Mouse (Mus musculus) embryonic facial prominence, embryonic 14.5 days (tissue): Measurements from ENCODE around the gene Socs2. TPM values are rescaled to one million over a fixed set of nuclear protein-coding genes. Genes with fewer than 3 reads are reported as not detected.

Source experiments
- ATAC-seq: fragments of 200-750 bp; cut with Nextera tagmentation; 2 replicates; pipeline ENCODE4 v1.8.0; 2017; ENCODE audit warnings: low read depth, moderate number of reproducible peaks, moderate TSS enrichment
- DNase-seq: peaks from one replicate; pipeline ENCODE4 v3.0.0-alpha.2; 2015; ENCODE audit warnings: low spot score
- H3K27ac ChIP-seq: fragments of 300-500 bp; sonication (generic); replicated peaks from 2 replicates; pipeline ENCODE4 v1.5.1; 2014; ENCODE audit warnings: low read depth, mild to moderate bottlenecking, low read length, moderate library complexity
- H3K27me3 ChIP-seq: fragments of 300-500 bp; sonication (generic); replicated peaks from 2 replicates; pipeline ENCODE4 v1.6.1; 2014; ENCODE audit warnings: low read length; ENCODE audit not compliant: control insufficient read depth, insufficient read depth
- H3K36me3 ChIP-seq: fragments of 300-500 bp; sonication (generic); 2 replicates; pipeline ENCODE4 v1.6.1; 2014; ENCODE audit warnings: low read length, mixed read lengths; ENCODE audit not compliant: control insufficient read depth, insufficient read depth
- H3K4me1 ChIP-seq: fragments of 300-500 bp; sonication (generic); 2 replicates; pipeline ENCODE4 v1.6.1; 2014; ENCODE audit warnings: antibody characterized with exemption, low read length; ENCODE audit not compliant: control insufficient read depth, insufficient read depth
- H3K4me2 ChIP-seq: fragments of 300-500 bp; sonication (generic); 2 replicates; pipeline ENCODE4 v1.6.1; 2014; ENCODE audit warnings: low read depth, mild to moderate bottlenecking, low read length, moderate library complexity, mixed read lengths
- H3K4me3 ChIP-seq: fragments of 300-500 bp; sonication (generic); 2 replicates; pipeline ENCODE4 v1.5.1; 2014; ENCODE audit warnings: low read depth, mild to moderate bottlenecking, low read length
- H3K9ac ChIP-seq: fragments of 300-500 bp; sonication (generic); 2 replicates; pipeline ENCODE4 v1.6.1; 2014; ENCODE audit warnings: low read depth, mild to moderate bottlenecking, low read length, moderate library complexity, mixed read lengths
- H3K9me3 ChIP-seq: fragments of 300-500 bp; sonication (generic); 2 replicates; pipeline ENCODE4 v1.6.1; 2016; ENCODE audit warnings: low read length; ENCODE audit not compliant: control insufficient read depth
- WGBS: fragments of 180-500 bp; shearing (Covaris S2); extraction: QIAGEN DNeasy Blood & Tissue Kit; methylation state at CpG from one replicate; pipeline ENCODE4 v1.1.7; 2014; 5-methylcytosine and 5-hydroxymethylcytosine counted together
- polyA plus RNA-seq: library from polyadenylated mRNA; unstranded; fragments of >200 nt; fragmentation: Nextera tagmentation; extraction: Ambion mirVana; gene quantifications from 2 replicates; pipeline ENCODE4 v1.2.1, GENCODE M21; 2014

Socs2 gene
- polyA plus RNA-seq, 1 experiment from 2014 or later, result 58.2 TPM

DNA sequence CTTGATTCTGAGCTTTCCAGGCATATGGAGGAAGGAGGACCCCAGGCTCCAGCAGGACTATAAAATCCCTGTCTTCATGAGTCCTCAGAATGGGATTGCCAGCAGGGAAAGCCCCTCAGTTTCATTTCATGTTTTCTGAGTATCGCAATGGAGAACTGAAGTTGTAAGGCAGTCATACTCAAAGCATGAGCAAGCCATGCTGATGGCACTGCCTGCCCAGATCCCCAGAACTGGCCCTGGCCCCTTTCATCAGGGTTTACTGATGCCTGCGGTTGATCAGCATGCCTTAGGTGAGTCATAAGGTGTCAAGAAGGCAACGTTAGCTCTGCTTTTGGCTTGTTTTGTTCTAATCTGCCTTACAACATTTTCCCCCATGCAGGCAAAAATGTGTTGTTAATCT, 45.0 kb downstream of the Socs2 start:
- 81% methylated on average over 3 of the region's 3 CpGs for WGBS
- DNase-seq, result no peak
- no peak for ATAC-seq

DNA sequence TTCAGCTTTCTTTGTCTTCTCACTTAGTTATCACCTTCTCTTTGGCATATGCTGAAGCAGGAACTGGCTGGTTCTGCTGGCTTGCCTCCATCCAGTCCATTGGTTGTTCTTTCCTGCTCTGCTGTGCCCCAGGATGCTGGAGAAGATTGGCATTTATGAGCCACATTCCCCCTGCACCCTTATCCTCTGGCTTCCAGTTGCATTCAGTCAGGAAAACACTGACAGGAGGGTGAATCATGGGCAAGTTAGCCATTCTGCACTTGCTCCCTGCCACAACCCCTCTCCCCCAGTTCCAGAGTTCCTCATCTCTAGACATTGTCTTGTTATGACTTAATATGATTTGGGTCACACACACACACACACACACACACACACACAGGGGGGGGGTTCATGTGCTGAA, 47.8 kb downstream of the Socs2 start:
- Histone ChIP-seq H3K4me1 (no peaks in the 10 kb centered on the region), H3K36me3 (no peaks in the 10 kb centered on the region), H3K27ac (no peak overlapping the region), H3K9ac (no peak overlapping the region), H3K9me3 (0 out of 2 replicates have a peak, but pooled peaks cover 2% of the 10 kb centered on the region), H3K4me2 (no peak overlapping the region), H3K4me3 (no peak overlapping the region), H3K27me3 (no peaks in the 10 kb centered on the region)
- ATAC-seq (no peak), DNase-seq (no peak)

More for the DNA sequence above, 45.0 kb downstream of the Socs2 start:
- Histone ChIP-seq H3K27me3 (no peaks in the 10 kb centered on the region), H3K36me3 (no peaks in the 10 kb centered on the region), H3K9me3 (no peaks in the 10 kb centered on the region), H3K4me3 (no peak overlapping the region), H3K9ac (no peak overlapping the region), H3K4me1 (no peaks in the 10 kb centered on the region), H3K27ac (no peak overlapping the region), H3K4me2 (no peak overlapping the region)

DNA sequence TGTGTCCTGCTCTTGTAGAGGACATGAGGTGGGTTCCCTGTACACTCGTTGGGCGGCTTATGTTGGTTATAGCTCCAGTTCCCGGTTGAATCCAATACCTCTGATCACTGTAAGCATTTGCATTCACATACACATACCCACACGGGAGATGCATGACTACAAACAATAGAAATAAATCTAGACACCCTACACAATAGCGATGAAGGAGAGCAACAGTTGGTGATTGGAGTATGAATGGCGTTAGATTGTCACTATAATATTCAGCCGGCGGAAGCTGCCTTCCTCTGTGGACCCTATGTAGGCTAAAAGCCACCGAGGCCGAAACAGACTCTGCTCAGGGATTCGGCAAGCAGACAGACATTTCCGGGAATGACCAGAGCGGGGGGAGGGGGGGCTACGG, 48.8 kb downstream of the Socs2 start:
- Histone ChIP-seq H3K4me1 (no peaks in the 10 kb centered on the region), H3K36me3 (no peaks in the 10 kb centered on the region), H3K9me3 (0 out of 2 replicates have a peak, but pooled peaks cover 3% of the 10 kb centered on the region), H3K9ac (no peak overlapping the region), H3K4me3 (no peak overlapping the region), H3K27ac (no peak overlapping the region), H3K4me2 (no peak overlapping the region), H3K27me3 (no peaks in the 10 kb centered on the region)
- ATAC-seq (no peak), DNase-seq (no peak)
- 91% methylated on average over 14 of the region's 14 CpGs for WGBS

DNA sequence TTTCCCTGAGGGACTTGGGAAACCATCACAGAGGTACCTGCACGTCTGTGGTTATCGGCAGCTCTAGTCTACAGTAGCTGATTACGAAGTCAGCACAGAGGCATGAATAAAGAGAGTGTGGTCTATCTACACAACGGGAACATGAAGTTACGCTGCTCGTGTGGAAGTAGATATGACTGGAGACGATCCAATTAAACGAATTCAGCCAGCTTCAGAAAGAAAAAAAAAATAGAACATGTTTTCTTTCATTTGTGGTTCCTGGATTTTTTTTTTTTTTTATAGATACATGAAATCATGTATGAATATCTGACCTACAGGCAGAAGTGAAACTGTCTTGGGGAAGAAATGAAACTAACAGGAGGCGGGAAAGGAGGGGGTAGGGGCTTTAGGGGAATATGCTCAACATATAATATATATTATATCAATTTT, 49.3 kb downstream of the Socs2 start:
- Histone ChIP-seq H3K4me3 (no peak overlapping the region), H3K9me3 (0 out of 2 replicates have a peak, but pooled peaks cover 3% of the 10 kb centered on the region), H3K27me3 (no peaks in the 10 kb centered on the region), H3K9ac (no peak overlapping the region), H3K36me3 (no peaks in the 10 kb centered on the region), H3K4me1 (no peaks in the 10 kb centered on the region), H3K4me2 (no peak overlapping the region), H3K27ac (no peak overlapping the region)
- DNase-seq, result no peak
- ATAC-seq, result no peak
- WGBS, result 77% methylated on average over 9 of the region's 9 CpGs

DNA sequence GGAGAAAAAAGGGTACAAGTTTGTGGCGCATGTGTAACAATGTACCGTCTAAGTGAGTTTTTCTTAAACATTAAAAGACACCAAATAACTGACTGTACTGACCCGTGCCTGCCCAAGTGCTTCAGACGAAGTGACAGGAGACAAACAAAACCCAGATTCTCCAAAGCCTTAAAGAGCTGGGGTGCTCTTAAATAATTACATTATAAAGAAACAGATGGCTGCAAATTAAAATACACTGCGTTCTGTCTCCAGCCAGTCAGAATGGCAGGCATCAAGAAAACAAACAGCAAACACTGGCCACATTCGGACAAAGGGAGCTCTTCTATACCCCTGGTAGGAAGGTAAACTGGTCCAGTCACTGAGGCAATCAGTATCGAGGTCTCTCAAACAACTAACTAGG, 49.7 kb downstream of the Socs2 start:
- Histone ChIP-seq H3K27ac (no peak overlapping the region), H3K4me2 (no peak overlapping the region), H3K36me3 (no peaks in the 10 kb centered on the region), H3K9ac (no peak overlapping the region), H3K9me3 (0 out of 2 replicates have a peak, but pooled peaks cover 3% of the 10 kb centered on the region), H3K4me3 (no peak overlapping the region), H3K27me3 (no peaks in the 10 kb centered on the region), H3K4me1 (no peaks in the 10 kb centered on the region)
- no peak for ATAC-seq
- DNase-seq, result no peak
- WGBS, result 71% methylated on average over 7 of the region's 7 CpGs

DNA sequence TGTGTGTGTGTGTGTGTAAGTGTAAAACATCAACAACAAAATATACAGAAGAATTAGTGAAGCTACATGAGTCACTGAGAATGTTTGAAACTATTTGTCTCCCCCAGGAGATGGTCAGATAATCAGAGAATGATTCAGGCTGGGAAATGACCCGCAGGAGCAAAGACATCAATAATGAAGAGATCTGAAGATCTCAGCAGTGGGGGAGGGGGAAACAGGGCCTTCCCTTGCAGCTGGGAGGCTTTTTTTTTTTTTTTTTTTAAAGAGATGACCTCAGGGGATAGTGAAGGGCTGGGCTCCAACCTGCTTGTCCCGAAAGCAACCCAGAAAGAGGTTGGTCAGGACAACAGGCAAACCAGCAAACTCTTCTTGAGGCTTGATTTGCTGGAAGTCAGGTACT, 54.7 kb downstream of the Socs2 start:
- ATAC-seq, result no peak
- Histone ChIP-seq H3K4me2 (no peak overlapping the region), H3K4me1 (no peaks in the 10 kb centered on the region), H3K9me3 (0 out of 2 replicates have a peak, but pooled peaks cover 3% of the 10 kb centered on the region), H3K4me3 (no peak overlapping the region), H3K27me3 (no peaks in the 10 kb centered on the region), H3K9ac (no peak overlapping the region), H3K36me3 (no peaks in the 10 kb centered on the region), H3K27ac (no peak overlapping the region)
- WGBS, result 32% methylated on average over 2 of the region's 2 CpGs
- no peak for DNase-seq

DNA sequence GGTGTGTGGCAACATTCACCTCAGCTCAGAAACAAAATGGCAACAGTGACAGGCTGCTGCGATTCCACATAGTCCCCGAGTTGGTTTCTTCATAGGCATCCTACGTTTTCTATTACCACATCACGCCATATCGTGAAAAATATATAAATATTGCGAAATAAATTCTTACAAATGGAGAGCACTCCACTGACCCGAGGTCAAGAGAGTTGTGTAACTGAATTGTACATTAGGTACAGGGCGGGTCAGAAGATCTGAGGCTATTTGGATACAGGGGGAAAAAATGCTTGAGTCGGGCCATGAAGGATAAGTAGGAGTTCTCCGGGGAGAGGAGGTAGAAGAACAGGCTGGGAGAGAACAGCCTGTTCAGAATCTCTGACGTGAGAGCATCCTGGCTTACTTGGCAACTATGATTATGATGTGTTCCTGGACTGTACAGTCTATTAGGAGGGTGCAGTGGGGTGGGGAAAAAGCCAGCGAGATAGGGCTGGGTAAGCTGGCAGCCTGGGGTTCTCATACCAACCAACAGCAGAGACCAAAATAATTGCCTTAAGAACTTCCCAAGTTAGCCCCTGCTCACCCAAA, 55.6 kb downstream of the Socs2 start:
- 0 out of 2 replicates have a peak, but pooled peaks cover 3% of the 10 kb centered on the region for H3K9me3 ChIP-seq
- H3K9ac ChIP-seq, result no peak overlapping the region
- no peak overlapping the region for H3K27ac ChIP-seq
- H3K4me2 ChIP-seq, result no peak overlapping the region
- H3K4me3 ChIP-seq, result no peak overlapping the region
- no peaks in the 10 kb centered on the region for H3K4me1 ChIP-seq
- DNase-seq (no peak), ATAC-seq (no peak)
- no peaks in the 10 kb centered on the region for H3K27me3 ChIP-seq
- H3K36me3 ChIP-seq, result no peaks in the 10 kb centered on the region
- WGBS, result 89% methylated on average over 12 of the region's 12 CpGs

DNA sequence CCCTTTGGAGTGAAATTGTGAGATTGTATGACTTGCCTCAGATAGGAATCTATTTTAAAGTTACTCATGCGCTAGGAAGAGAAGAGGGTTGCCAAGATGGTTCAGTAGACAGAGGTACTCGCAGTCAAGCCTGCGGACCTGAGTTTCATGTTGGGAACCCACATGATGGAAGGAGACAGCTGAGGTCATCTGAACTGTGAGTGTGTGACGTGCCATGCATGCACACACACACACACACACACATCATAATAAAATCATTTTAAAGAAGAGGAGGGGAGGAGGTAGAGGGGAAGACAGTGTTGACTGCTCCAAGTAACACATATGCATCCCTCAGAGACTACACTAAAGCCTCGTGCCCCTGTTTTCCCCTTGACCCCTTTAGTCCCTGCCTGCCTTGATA, 56.9 kb downstream of the Socs2 start:
- Histone ChIP-seq H3K27me3 (no peaks in the 10 kb centered on the region), H3K4me2 (no peak overlapping the region), H3K9me3 (0 out of 2 replicates have a peak, but pooled peaks cover 3% of the 10 kb centered on the region), H3K9ac (no peak overlapping the region), H3K36me3 (no peaks in the 10 kb centered on the region), H3K27ac (no peak overlapping the region), H3K4me3 (no peak overlapping the region), H3K4me1 (no peaks in the 10 kb centered on the region)
- DNase-seq, result no peak
- no peak for ATAC-seq
- WGBS, result 83% methylated on average over 5 of the region's 5 CpGs

DNA sequence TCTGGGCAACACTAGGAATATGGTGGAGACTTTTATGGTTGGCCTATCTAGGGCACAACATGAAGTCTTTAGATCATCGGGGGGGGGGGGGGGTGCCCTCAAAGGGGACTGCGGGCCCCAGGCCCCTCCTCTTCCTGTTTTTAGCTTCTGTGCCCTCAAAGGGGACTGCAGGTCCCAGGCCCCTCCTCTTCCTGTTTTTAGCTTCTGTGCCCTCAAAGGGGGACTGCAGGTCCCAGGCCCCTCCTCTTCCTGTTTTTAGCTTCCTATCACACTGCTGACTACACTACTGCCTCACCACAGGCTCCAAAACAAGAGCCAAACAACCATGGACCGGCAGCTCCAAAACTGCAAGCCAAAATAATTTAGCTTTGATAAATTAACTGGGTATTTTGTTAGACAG, 59.3 kb downstream of the Socs2 start:
- WGBS, result 85% methylated on average over 3 of the region's 3 CpGs
- DNase-seq (no peak), ATAC-seq (no peak)
- Histone ChIP-seq H3K4me2 (no peak overlapping the region), H3K9ac (no peak overlapping the region), H3K4me1 (no peaks in the 10 kb centered on the region), H3K9me3 (peaks cover under 1% of the 10 kb centered on the region; the same call in 1 of the 2 replicates), H3K36me3 (no peaks in the 10 kb centered on the region), H3K4me3 (no peak overlapping the region), H3K27me3 (no peaks in the 10 kb centered on the region), H3K27ac (no peak overlapping the region)
